Mouse (Mus musculus) hindbrain, embryonic 14.5 days (tissue): ENCODE results near the gene Ndc80. TPM values are rescaled to one million over a fixed set of nuclear protein-coding genes. Genes with fewer than 3 reads are reported as not detected.
"Not testable (repeated sequence)": the region's sequence is repeated elsewhere in the genome, so short reads cannot be mapped to it uniquely, and the experiment has no call there.

Experiments used
- ATAC-seq: fragments of 200-750 bp; cut with Nextera tagmentation; 2 replicates; pipeline ENCODE4 v1.8.0; 2017; ENCODE audit warnings: moderate number of reproducible peaks, mild to moderate bottlenecking, moderate TSS enrichment, moderate library complexity; ENCODE audit not compliant: low FRiP score
- DNase-seq: peaks from one replicate; pipeline ENCODE4 v3.0.0-alpha.2; 2015; ENCODE audit warnings: low spot score
- H3K27ac ChIP-seq: fragments of 300-500 bp; sonication (generic); 2 replicates; pipeline ENCODE4 v1.5.1; 2014; ENCODE audit warnings: mild to moderate bottlenecking, moderate library complexity
- H3K27me3 ChIP-seq: fragments of 300-500 bp; sonication (generic); 2 replicates; pipeline ENCODE4 v1.6.1; 2014; ENCODE audit warnings: mild to moderate bottlenecking, low read length, mixed read lengths; ENCODE audit not compliant: control insufficient read depth, insufficient read depth
- H3K36me3 ChIP-seq: fragments of 300-500 bp; sonication (generic); replicated peaks from 2 replicates; pipeline ENCODE4 v1.6.1; 2014; ENCODE audit not compliant: control insufficient read depth, insufficient read depth
- H3K4me1 ChIP-seq: fragments of 300-500 bp; sonication (generic); replicated peaks from 2 replicates; pipeline ENCODE4 v1.6.1; 2014; ENCODE audit warnings: antibody characterized with exemption, low read length, mixed read lengths; ENCODE audit not compliant: control insufficient read depth, insufficient read depth
- H3K4me2 ChIP-seq: fragments of 300-500 bp; sonication (generic); replicated peaks from 2 replicates; pipeline ENCODE4 v1.6.1; 2014; ENCODE audit warnings: mild to moderate bottlenecking, moderate library complexity
- H3K4me3 ChIP-seq: fragments of 300-500 bp; sonication (generic); replicated peaks from 2 replicates; pipeline ENCODE4 v1.5.1; 2014; ENCODE audit warnings: mild to moderate bottlenecking, low read length
- H3K9ac ChIP-seq: fragments of 300-500 bp; sonication (generic); 2 replicates; pipeline ENCODE4 v1.6.1; 2014
- H3K9me3 ChIP-seq: fragments of 300-500 bp; sonication (generic); 2 replicates; pipeline ENCODE4 v1.6.1; 2016; ENCODE audit warnings: low read length; ENCODE audit not compliant: control insufficient read depth
- WGBS: fragments of 180-500 bp; shearing (Covaris S2); extraction: QIAGEN DNeasy Blood & Tissue Kit; methylation state at CpG from one replicate; pipeline ENCODE4 v1.1.7; 2014; 5-methylcytosine and 5-hydroxymethylcytosine counted together
- polyA plus RNA-seq: library from polyadenylated mRNA; unstranded; fragments of >200 nt; fragmentation: Nextera tagmentation; extraction: Ambion mirVana; gene quantifications from 2 replicates; pipeline ENCODE4 v1.2.1, GENCODE M21; 2014

The Ndc80 gene
- polyA plus RNA-seq, 1 experiment from 2014 or later = 5.8 TPM

GRCm38 (mm10) chr17:71460312-71460711 is 66.3 kb downstream of the Ndc80 start:
- Histone ChIP-seq H3K4me3 (no peak overlapping the region), H3K9me3 (no peaks in the 10 kb centered on the region), H3K27me3 (no peaks in the 10 kb centered on the region), H3K9ac (no peak overlapping the region), H3K36me3 (peaks cover 31% of the 10 kb centered on the region), H3K4me2 (no peak overlapping the region), H3K27ac (no peak overlapping the region), H3K4me1 (no peaks in the 10 kb centered on the region)
- WGBS = 89% methylated on average over 3 of the region's 3 CpGs
- no peak for DNase-seq
- no peak for ATAC-seq

DNA sequence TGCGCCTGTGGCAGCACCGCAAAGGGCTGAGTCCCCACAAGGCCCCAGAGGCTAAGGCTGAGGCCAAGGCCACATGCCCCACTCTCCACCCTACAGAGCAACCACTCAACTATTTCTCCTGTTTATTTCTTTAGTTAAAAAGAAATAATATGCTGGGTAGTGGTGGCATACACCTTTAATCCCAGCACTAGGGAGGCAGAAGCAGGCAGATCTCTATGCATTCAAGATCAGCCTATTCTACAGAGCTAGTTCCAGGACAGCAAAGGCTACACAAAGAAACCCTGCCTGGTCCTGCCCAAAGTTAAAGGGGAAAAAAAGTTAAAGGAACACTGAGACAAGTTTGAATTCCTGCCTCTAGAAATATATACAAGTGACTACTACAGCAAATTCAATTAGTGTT is 66.8 kb downstream of the Ndc80 start, which contains the start of gene Gm4707:
Gm4707 (minus strand) TSS at position 101 of the 400 bp plus-strand sequence.
- no peak within 1 kb of the TSS for H3K4me3 ChIP-seq
- ATAC-seq (no peak), DNase-seq (no peak)
- no peaks in the 10 kb centered on the region for H3K4me1 ChIP-seq
- H3K4me2 ChIP-seq = no peak within 1 kb of the TSS
- no peak within 1 kb of the TSS for H3K27ac ChIP-seq
- 98% methylated on average over 2 of the region's 2 CpGs for WGBS
- H3K9me3 ChIP-seq = no peaks in the 10 kb centered on the region
- H3K9ac ChIP-seq = no peak within 1 kb of the TSS
- no peaks in the 10 kb centered on the region for H3K27me3 ChIP-seq
- H3K36me3 ChIP-seq = peaks cover 36% of the 10 kb centered on the region

- not testable (repeated sequence) for H3K4me3 ChIP-seq, ATAC-seq, DNase-seq, H3K4me1 ChIP-seq, H3K27ac ChIP-seq, H3K9ac ChIP-seq, H3K27me3 ChIP-seq, H3K4me2 ChIP-seq, H3K9me3 ChIP-seq
- H3K36me3 ChIP-seq = peaks cover 43% of the 10 kb centered on the region
- 95% methylated on average over 6 of the region's 6 CpGs for WGBS
These were observed 69.3 kb downstream of the Ndc80 start for GRCm38 (mm10) chr17:71457361-71457760.

Other genes starting within 250 kb of the Ndc80 start
- 2.3 and 2.5 TPM in 2 replicates for gene Emilin2, start 214.9 kb downstream of the Ndc80 start, polyA plus RNA-seq
- gene Gm4707, start 66.9 kb downstream of the Ndc80 start, polyA plus RNA-seq = 1.9 and 2.0 TPM in 2 replicates
- gene Smchd1, start 51.5 kb downstream of the Ndc80 start, polyA plus RNA-seq = 60.3 and 64.3 TPM in 2 replicates
- gene Spdya, start 25.2 kb upstream of the Ndc80 start, polyA plus RNA-seq = 1.6 and 1.7 TPM in 2 replicates
- 50.3 and 50.9 TPM in 2 replicates for gene Wdr43, start 89.0 kb upstream of the Ndc80 start, polyA plus RNA-seq
- 1.0 TPM in 2 replicates for gene Togaram2, start 146.4 kb upstream of the Ndc80 start, polyA plus RNA-seq
- not detected in 2 replicates for gene Pcare, start 226.0 kb upstream of the Ndc80 start, polyA plus RNA-seq
- 15.8 and 17.0 TPM in 2 replicates for gene Clip4, start 241.6 kb upstream of the Ndc80 start, polyA plus RNA-seq